Comparison of ENCODE assay signal across 9 mouse cellular contexts in genomic region chr6:94699173-94699987, GRCm38 (mm10). TPM values are rescaled to one million over a fixed set of nuclear protein-coding genes. Genes with fewer than 3 reads are reported as not detected.
DNase-seq lines count a peak whose midpoint lies in the region; ATAC-seq and TF ChIP-seq lines count a peak whose summit lies in the region.
"Had no signal": no experiment of that assay in that cellular context is flagged by ENCODE, and none has a peak within 500 bp of the region (broad histone marks: within the 10 kb centered on the region; RNA-seq: fewer than 3 reads in every experiment).

No protein-coding gene starts in this region.

- TF ChIP-seq CTCF in lung, embryonic 14.5 days (IDR thresholded peaks at IDR 0.05; ENCODE audit: low read depth): no peak

- peak overlapping the region; percentile 78 for H3K4me3 ChIP-seq in lung, embryonic 14.5 days (ENCODE audit: low read depth, low read length)
- peak overlapping the region; percentile 73 for H3K4me3 ChIP-seq in liver, embryonic 12.5 days
- peak overlapping the region; percentile 94 for H3K4me3 ChIP-seq in neural tube, embryonic 15.5 days (replicated peaks)

- under 1% methylated on average over 95 of the region's 95 CpGs for WGBS in lung, embryonic 14.5 days
- WGBS in liver, embryonic 12.5 days (ENCODE audit: insufficient replicate concordance): 2% methylated on average over 61 of the region's 95 CpGs
- WGBS in neural tube, embryonic 15.5 days: 1% methylated on average over 88 of the region's 95 CpGs

- H3K9ac ChIP-seq in lung, embryonic 14.5 days: peak overlapping the region; percentile 86
- peak overlapping the region; percentile 76 for H3K9ac ChIP-seq in liver, embryonic 12.5 days
- peak overlapping the region; percentile 84 for H3K9ac ChIP-seq in neural tube, embryonic 15.5 days (replicated peaks)

- H3K36me3 ChIP-seq in lung, embryonic 14.5 days (ENCODE audit: insufficient read depth): no peaks in the 10 kb centered on the region
- H3K36me3 ChIP-seq in liver, embryonic 12.5 days: no peaks in the 10 kb centered on the region
- no peaks in the 10 kb centered on the region for H3K36me3 ChIP-seq in neural tube, embryonic 15.5 days

- peak overlapping the region; percentile 85 for H3K27ac ChIP-seq in lung, embryonic 14.5 days (ENCODE audit: low read depth)
- peak overlapping the region; percentile 71; the same call in 1 of the 2 replicates for H3K27ac ChIP-seq in liver, embryonic 12.5 days
- H3K27ac ChIP-seq in neural tube, embryonic 15.5 days (replicated peaks): peak overlapping the region; percentile 89
- H3K27ac ChIP-seq: macrophage had no signal

- no peaks in the 10 kb centered on the region for H3K9me3 ChIP-seq in lung, embryonic 14.5 days (ENCODE audit: low read depth, low read length)
- H3K9me3 ChIP-seq in liver, embryonic 12.5 days (replicated peaks): no peaks in the 10 kb centered on the region
- H3K9me3 ChIP-seq in neural tube, embryonic 15.5 days (replicated peaks): no peaks in the 10 kb centered on the region

- peaks cover 5% of the 10 kb centered on the region; the same call in 1 of the 2 replicates for H3K27me3 ChIP-seq in lung, embryonic 14.5 days (ENCODE audit: insufficient read depth, low read length)
- peaks cover 73% of the 10 kb centered on the region for H3K27me3 ChIP-seq in liver, embryonic 12.5 days (replicated peaks)
- no peaks in the 10 kb centered on the region for H3K27me3 ChIP-seq in neural tube, embryonic 15.5 days (replicated peaks)

- DNase-seq in lung, embryonic 14.5 days: peak; percentile 55
- no peak for DNase-seq in lung, postnatal 36 days
- DNase-seq in cerebellum, adult 11-12 months: peak; percentile 66
- DNase-seq in gastrocnemius, adult 18-20 months (ENCODE audit: low spot score): peak; percentile 53
- peak; percentile 13 to 18 for DNase-seq in urinary bladder, postnatal 36 days (ENCODE audit: low spot score in 2 of 2)

- peak; percentile 57 for ATAC-seq in lung, embryonic 14.5 days (ENCODE audit: insufficient read depth)
- ATAC-seq in inflammation-experienced regulatory T-cells, adult 6 months: peak; percentile 2
- no peak; the same call in 1 of the 2 replicates for ATAC-seq in liver, embryonic 12.5 days
- ATAC-seq in neural tube, embryonic 15.5 days (ENCODE audit: low FRiP score): peak; percentile 53

- H3K4me2 ChIP-seq in lung, embryonic 14.5 days: peak overlapping the region; percentile 93
- peak overlapping the region; percentile 97 for H3K4me2 ChIP-seq in liver, embryonic 12.5 days
- H3K4me2 ChIP-seq in neural tube, embryonic 15.5 days: peak overlapping the region; percentile 87

- H3K4me1 ChIP-seq in lung, embryonic 14.5 days (ENCODE audit: insufficient read depth): peaks cover 14% of the 10 kb centered on the region
- H3K4me1 ChIP-seq in liver, embryonic 12.5 days: peaks cover 51% of the 10 kb centered on the region
- peaks cover 53% of the 10 kb centered on the region for H3K4me1 ChIP-seq in neural tube, embryonic 15.5 days

RNA-seq across cellular contexts. Expression of gene Lrig1, which starts 0.6 kb away (rescaled TPM):
- 11.5 and 13.5 TPM in 2 replicates for polyA plus RNA-seq in lung, embryonic 14.5 days (2014; fragmentation: Nextera tagmentation; extraction: Ambion mirVana)
- total RNA-seq in gastrocnemius, adult 18-20 months (2021): 10 to 100 TPM; 36.4 to 42.2 TPM
- polyA plus RNA-seq in inflammation-experienced regulatory T-cells, adult 6 months (2017; shearing (Covaris generic)): 10 to 100 TPM in 2 of 3 experiments, 1 to 10 TPM in 1; 7.4 to 47.9 (median 44.0) TPM
- polyA plus RNA-seq in liver, embryonic 12.5 days (2016; fragmentation: Nextera tagmentation; extraction: Ambion mirVana): 2.4 and 2.8 TPM in 2 replicates
- 14.5 and 15.0 TPM in 2 replicates for polyA plus RNA-seq in neural tube, embryonic 15.5 days (2015; fragmentation: Nextera tagmentation; extraction: Ambion mirVana)
